Mouse (Mus musculus) CD8-positive naive resting alpha-beta T cell, adult 57 days (primary cell): ENCODE data around the gene Zfp735. TPM values are rescaled to one million over a fixed set of nuclear protein-coding genes. Genes with fewer than 3 reads are reported as not detected.

Experiments used
- total RNA-seq: library from RNA; stranded (reverse); gene quantifications from one replicate; pipeline ENCODE4 v1.2.4, GENCODE M21; 2023

The Zfp735 gene
- total RNA-seq: not detected

DNA sequence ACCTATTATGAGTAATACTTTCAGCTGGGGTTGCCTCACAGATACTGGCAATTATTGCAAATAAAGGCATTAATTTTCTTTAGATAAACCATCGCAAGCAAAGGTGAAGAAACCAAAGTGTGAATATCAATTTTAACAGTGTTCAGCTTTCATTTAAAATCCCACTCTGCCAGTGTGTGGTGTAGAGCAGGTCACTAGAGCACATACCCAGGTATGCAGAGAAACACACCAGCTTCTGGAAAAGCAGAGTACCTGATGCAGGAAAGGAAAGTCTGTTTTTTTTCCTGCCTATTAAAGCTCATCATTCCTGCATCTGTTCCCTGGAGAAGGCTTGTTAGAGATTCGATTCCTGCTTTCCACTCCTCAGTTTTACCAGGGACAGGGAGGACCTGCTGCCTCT is at the start of gene Zfp735:
TSS of gene Zfp735 (plus strand) at position 301 of the 400 bp plus-strand sequence.

Other genes starting within 250 kb of the Zfp735 start
- gene Olfr380, start 231.3 kb upstream of the Zfp735 start, total RNA-seq: not detected
- gene Olfr381, start 197.2 kb upstream of the Zfp735 start, total RNA-seq: not detected
- not detected for gene Olfr382, start 171.6 kb upstream of the Zfp735 start, total RNA-seq
- not detected for gene Olfr385, start 95.8 kb upstream of the Zfp735 start, total RNA-seq
- not detected for gene Olfr384, start 90.2 kb upstream of the Zfp735 start, total RNA-seq
- not detected for gene Olfr389, start 91.9 kb downstream of the Zfp735 start, total RNA-seq
- gene Olfr390, start 94.2 kb downstream of the Zfp735 start, total RNA-seq: not detected
- not detected for gene Olfr391-ps, start 114.3 kb downstream of the Zfp735 start, total RNA-seq
- gene Olfr392, start 128.3 kb downstream of the Zfp735 start, total RNA-seq: not detected
- gene Olfr393, start 162.7 kb downstream of the Zfp735 start, total RNA-seq: not detected
- not detected for gene Olfr394, start 202.0 kb downstream of the Zfp735 start, total RNA-seq
- gene Olfr395, start 220.5 kb downstream of the Zfp735 start, total RNA-seq: not detected
- not detected for gene Olfr23, start 247.9 kb downstream of the Zfp735 start, total RNA-seq